Mouse (Mus musculus) spleen, postnatal 36 days (tissue): Measurements from ENCODE around the gene Mt3.

Source experiments
- DNase-seq, 2 experiments: peaks; one replicate each; pipeline ENCODE4 v3.0.0; 2022; ENCODE audit warnings: low spot score in 2 of 2, mixed read lengths in 1 of 2

Gene Mt3

GRCm38 (mm10) chr8:94185791-94186190, 33.4 kb downstream of the Mt3 start:
- DNase-seq: no peak

- peak; percentile 56 to 57 for DNase-seq
Measured at GRCm38 (mm10) chr8:94186542-94186941, 34.1 kb downstream of the Mt3 start.

GRCm38 (mm10) chr8:94187290-94188002, 35.0 kb downstream of the Mt3 start:
- DNase-seq: no peak

GRCm38 (mm10) chr8:94189275-94190031, 37.0 kb downstream of the Mt3 start:
- no peak for DNase-seq

- peak; percentile 82 to 84 for DNase-seq
Measured at GRCm38 (mm10) chr8:94191101-94191691, 38.8 kb downstream of the Mt3 start.

- no peak for DNase-seq
Measured at GRCm38 (mm10) chr8:94192926-94193325, 40.5 kb downstream of the Mt3 start.

- DNase-seq: no peak
Measured at GRCm38 (mm10) chr8:94194591-94195223, 42.3 kb downstream of the Mt3 start.

- peak; percentile 29 to 49 for DNase-seq
Measured at GRCm38 (mm10) chr8:94199202-94199869, 46.9 kb downstream of the Mt3 start.
